Mouse (Mus musculus) forebrain, embryonic 12.5 days (tissue): ENCODE data around the gene Pdzrn4. TPM values are rescaled to one million over a fixed set of nuclear protein-coding genes. Genes with fewer than 3 reads are reported as not detected.

Experiments
- ATAC-seq: fragments of 200-750 bp; cut with Nextera tagmentation; 2 replicates; pipeline ENCODE4 v1.8.0; 2017; ENCODE audit warnings: moderate TSS enrichment; ENCODE audit not compliant: low FRiP score
- H3K27ac ChIP-seq: fragments of 300-500 bp; sonication (generic); 2 replicates; pipeline ENCODE4 v1.5.1; 2016; ENCODE audit warnings: mild to moderate bottlenecking
- H3K27me3 ChIP-seq: fragments of 300-500 bp; sonication (generic); 2 replicates; pipeline ENCODE4 v1.6.1; 2016; ENCODE audit warnings: mild to moderate bottlenecking
- H3K36me3 ChIP-seq: fragments of 300-500 bp; sonication (generic); replicated peaks from 2 replicates; pipeline ENCODE4 v1.6.1; 2016; ENCODE audit warnings: mild to moderate bottlenecking
- H3K4me1 ChIP-seq: fragments of 300-500 bp; sonication (generic); 2 replicates; pipeline ENCODE4 v1.6.1; 2016
- H3K4me2 ChIP-seq: fragments of 300-500 bp; sonication (generic); 2 replicates; pipeline ENCODE4 v1.6.1; 2016; ENCODE audit warnings: mild to moderate bottlenecking, moderate library complexity
- H3K4me3 ChIP-seq: fragments of 300-500 bp; sonication (generic); replicated peaks from 2 replicates; pipeline ENCODE4 v1.5.1; 2016; ENCODE audit warnings: mild to moderate bottlenecking
- H3K9ac ChIP-seq: fragments of 300-500 bp; sonication (generic); 2 replicates; pipeline ENCODE4 v1.6.1; 2016; ENCODE audit warnings: mild to moderate bottlenecking
- H3K9me3 ChIP-seq: fragments of 300-500 bp; sonication (generic); 2 replicates; pipeline ENCODE4 v1.6.1; 2016
- WGBS: fragments of 180-500 bp; shearing (Covaris S2); methylation state at CpG from one replicate; pipeline ENCODE4 v1.1.7; 2016; 5-methylcytosine and 5-hydroxymethylcytosine counted together
- polyA plus RNA-seq: library from polyadenylated mRNA; unstranded; fragments of >200 nt; fragmentation: Nextera tagmentation; extraction: Ambion mirVana; gene quantifications from 2 replicates; pipeline ENCODE4 v1.2.1, GENCODE M21; 2016

Pdzrn4 gene
- polyA plus RNA-seq, 1 experiment from 2014 or later: 6.7 TPM

DNA sequence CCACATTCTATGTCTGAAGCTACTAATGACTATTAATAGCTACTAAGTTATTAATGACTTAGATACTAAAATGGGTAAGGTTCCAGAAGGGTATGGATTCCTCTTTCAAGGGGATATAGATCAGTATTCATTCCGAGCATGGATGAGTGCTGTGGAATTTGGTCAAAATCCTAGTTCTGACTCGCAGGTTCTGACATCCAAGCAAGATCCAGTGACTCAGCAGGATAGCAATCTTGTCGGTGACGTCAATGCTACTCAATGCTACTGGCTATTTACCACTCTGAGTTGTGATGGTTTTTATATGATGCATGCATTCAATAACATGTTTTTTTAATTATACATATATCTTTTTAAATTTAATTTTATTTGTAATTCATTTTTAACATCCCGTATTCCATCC is 279.4 kb downstream of the Pdzrn4 start:
- no peak overlapping the region for H3K4me2 ChIP-seq
- H3K27me3 ChIP-seq: 0 out of 2 replicates have a peak, but pooled peaks cover 3% of the 10 kb centered on the region
- H3K36me3 ChIP-seq: no peaks in the 10 kb centered on the region
- no peaks in the 10 kb centered on the region for H3K4me1 ChIP-seq
- no peak for ATAC-seq
- no peaks in the 10 kb centered on the region for H3K9me3 ChIP-seq
- WGBS: 85% methylated on average over 5 of the region's 5 CpGs
- no peak overlapping the region for H3K4me3 ChIP-seq
- H3K9ac ChIP-seq: no peak overlapping the region
- H3K27ac ChIP-seq: no peak overlapping the region

DNA sequence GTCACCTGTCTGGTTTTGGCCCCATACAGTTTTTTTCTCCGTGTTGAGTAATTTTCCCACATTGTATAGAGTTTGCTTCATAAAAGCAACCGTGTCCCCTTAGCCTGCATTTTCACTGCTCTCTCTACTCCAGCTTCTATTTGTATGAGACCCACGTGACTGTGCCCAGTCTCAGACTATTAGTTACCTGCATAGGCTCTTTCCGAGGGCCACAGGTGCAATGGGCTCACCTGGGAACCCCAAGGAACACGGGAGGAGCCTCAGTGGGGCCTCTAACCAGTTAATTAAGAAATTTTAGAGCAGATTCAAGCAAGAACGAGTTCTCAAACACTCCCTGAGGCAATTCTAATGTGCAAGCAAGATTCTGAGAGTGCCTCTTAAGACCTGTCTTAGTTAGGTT is 281.7 kb downstream of the Pdzrn4 start:
- no peak overlapping the region for H3K27ac ChIP-seq
- no peak overlapping the region for H3K9ac ChIP-seq
- no peaks in the 10 kb centered on the region for H3K4me1 ChIP-seq
- no peaks in the 10 kb centered on the region for H3K36me3 ChIP-seq
- 0 out of 2 replicates have a peak, but pooled peaks cover 3% of the 10 kb centered on the region for H3K27me3 ChIP-seq
- no peaks in the 10 kb centered on the region for H3K9me3 ChIP-seq
- no peak for ATAC-seq
- H3K4me2 ChIP-seq: no peak overlapping the region
- no peak overlapping the region for H3K4me3 ChIP-seq
- WGBS: 75% methylated on average over 6 of the region's 6 CpGs

DNA sequence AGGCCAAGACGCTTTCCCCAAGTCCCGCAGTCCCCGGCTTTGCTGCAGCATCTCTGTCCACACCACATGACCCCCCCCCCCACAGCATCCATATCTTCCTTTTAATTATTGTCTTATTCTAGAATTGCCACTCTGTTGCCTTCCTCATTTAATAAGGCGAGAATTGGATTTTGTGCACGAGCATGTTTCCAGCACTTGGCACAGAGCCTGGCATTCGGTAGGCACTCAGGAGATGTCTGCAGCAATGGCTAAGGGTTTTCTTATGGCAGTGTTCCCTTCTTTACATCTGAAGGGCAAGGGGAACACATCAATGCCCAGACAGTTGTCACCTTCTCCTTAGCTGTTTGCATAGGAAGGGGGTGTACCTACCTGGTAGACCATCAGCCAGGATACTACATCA is 282.9 kb downstream of the Pdzrn4 start:
- Histone ChIP-seq H3K4me3 (no peak overlapping the region), H3K4me2 (no peak overlapping the region), H3K9me3 (no peaks in the 10 kb centered on the region), H3K4me1 (no peaks in the 10 kb centered on the region), H3K9ac (no peak overlapping the region), H3K27me3 (0 out of 2 replicates have a peak, but pooled peaks cover 2% of the 10 kb centered on the region), H3K27ac (no peak overlapping the region), H3K36me3 (no peaks in the 10 kb centered on the region)
- 82% methylated on average over 6 of the region's 6 CpGs for WGBS
- no peak for ATAC-seq

DNA sequence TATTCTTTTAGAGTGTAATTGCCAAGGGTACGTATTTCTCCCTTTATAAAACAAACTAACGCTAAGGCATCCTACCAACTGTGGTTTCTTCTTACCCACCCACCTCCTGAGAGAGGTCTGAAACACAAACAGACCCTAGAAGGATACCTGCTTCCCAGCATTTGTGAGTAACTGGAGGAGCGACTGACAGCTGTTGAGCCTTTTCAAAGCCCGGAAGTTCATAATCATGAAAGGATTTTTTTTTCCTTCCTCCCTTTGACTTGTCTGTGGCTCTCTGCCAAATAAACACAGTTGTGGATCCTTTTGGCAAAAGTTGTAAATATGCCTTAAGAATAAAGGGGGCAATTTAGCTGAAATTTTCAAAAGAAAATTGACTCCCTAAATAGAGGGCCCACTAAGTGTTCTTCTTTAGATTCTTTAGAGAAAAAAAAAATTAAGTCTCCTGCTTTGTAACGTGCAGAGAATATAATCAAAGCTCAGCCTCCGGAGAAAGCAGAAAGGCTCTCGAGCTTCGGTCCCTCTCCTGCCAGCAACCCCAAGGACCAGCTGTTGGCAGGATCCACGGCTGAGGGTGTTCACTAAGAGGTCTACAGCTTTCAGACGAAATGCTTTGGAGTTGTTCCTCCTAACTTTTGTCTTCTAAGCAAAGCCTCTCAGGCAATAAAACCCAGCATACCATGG is 299.7 kb downstream of the Pdzrn4 start:
- 23% methylated on average over 10 of the region's 10 CpGs for WGBS
- Histone ChIP-seq H3K27ac (no peak overlapping the region), H3K4me3 (no peak overlapping the region), H3K27me3 (no peaks in the 10 kb centered on the region), H3K9ac (no peak overlapping the region), H3K36me3 (no peaks in the 10 kb centered on the region), H3K9me3 (no peaks in the 10 kb centered on the region), H3K4me1 (peaks cover 14% of the 10 kb centered on the region), H3K4me2 (no peak overlapping the region)
- no peak for ATAC-seq

DNA sequence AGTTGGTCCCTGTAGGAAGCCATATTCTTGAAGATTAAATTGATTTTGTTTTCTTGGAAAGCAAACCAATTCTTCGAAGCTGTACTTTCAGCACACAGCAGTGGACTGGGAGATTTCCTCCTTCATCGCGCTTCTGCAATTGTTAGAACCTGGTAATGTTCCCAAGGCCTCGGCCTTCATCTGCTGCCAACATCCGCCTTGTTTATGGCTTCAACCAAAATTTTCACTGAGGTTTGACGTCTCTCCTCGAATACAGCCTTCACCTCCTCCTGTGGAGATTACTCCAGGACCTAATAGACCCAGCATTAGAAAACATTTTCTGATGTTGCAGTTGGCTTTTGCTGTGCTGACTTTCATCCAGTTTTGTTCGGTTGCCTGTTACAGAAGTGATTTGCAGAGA is 307.5 kb downstream of the Pdzrn4 start:
- no peaks in the 10 kb centered on the region for H3K36me3 ChIP-seq
- H3K4me3 ChIP-seq: no peak overlapping the region
- peaks cover 4% of the 10 kb centered on the region; the same call in 1 of the 2 replicates for H3K4me1 ChIP-seq
- no peak overlapping the region for H3K27ac ChIP-seq
- no peaks in the 10 kb centered on the region for H3K9me3 ChIP-seq
- no peak overlapping the region for H3K9ac ChIP-seq
- H3K4me2 ChIP-seq: no peak overlapping the region
- WGBS: 47% methylated on average over 8 of the region's 8 CpGs
- no peak for ATAC-seq
- H3K27me3 ChIP-seq: no peaks in the 10 kb centered on the region

DNA sequence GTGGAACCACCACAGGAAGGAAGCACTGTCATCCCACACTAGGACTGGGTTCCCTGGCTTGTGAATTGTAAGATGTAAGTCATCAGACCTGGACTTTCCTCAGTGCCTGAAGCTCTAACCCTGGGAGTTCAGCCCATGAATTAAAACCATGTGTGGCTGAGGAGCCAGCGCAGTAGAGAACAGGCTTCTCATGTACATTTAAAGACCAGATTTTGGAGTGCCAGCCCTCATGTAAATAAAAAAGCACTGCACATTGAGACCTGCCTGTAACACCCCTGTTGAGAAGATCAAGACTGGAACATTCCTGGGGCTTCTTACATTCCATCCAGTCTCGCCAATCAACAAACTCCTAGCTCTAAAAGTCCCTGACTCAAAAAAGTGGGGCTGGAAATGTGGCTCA is 342.0 kb downstream of the Pdzrn4 start:
- H3K9me3 ChIP-seq: no peaks in the 10 kb centered on the region
- ATAC-seq: no peak
- H3K4me3 ChIP-seq: no peak overlapping the region
- H3K4me2 ChIP-seq: no peak overlapping the region
- H3K4me1 ChIP-seq: peaks cover 4% of the 10 kb centered on the region
- H3K27ac ChIP-seq: no peak overlapping the region
- no peak overlapping the region for H3K9ac ChIP-seq
- H3K36me3 ChIP-seq: no peaks in the 10 kb centered on the region
- H3K27me3 ChIP-seq: no peaks in the 10 kb centered on the region
- 82% methylated on average over 2 of the region's 2 CpGs for WGBS

DNA sequence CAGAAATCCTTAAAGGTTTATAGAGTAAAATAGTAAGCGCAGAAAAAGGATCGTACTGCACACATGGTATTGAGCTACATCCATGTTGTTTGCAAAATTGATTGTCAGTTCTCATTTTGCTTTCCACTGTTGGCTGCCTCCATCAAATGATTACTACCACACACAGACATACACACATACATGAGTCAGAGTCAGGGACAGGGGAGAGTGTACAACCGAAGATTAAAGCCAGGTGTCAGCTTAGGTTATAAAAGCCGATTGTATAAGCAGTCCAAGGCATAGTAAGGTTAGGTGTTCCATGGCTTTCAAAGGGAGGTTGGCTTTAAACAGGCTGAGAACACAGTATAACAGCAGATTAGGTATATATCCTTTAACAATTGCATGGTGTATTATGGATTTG is 343.2 kb downstream of the Pdzrn4 start:
- Histone ChIP-seq H3K36me3 (no peaks in the 10 kb centered on the region), H3K4me1 (peaks cover 8% of the 10 kb centered on the region), H3K4me3 (no peak overlapping the region), H3K9me3 (no peaks in the 10 kb centered on the region), H3K9ac (no peak overlapping the region), H3K4me2 (no peak overlapping the region), H3K27ac (no peak overlapping the region), H3K27me3 (no peaks in the 10 kb centered on the region)
- ATAC-seq: no peak
- 92% methylated on average over 4 of the region's 4 CpGs for WGBS

DNA sequence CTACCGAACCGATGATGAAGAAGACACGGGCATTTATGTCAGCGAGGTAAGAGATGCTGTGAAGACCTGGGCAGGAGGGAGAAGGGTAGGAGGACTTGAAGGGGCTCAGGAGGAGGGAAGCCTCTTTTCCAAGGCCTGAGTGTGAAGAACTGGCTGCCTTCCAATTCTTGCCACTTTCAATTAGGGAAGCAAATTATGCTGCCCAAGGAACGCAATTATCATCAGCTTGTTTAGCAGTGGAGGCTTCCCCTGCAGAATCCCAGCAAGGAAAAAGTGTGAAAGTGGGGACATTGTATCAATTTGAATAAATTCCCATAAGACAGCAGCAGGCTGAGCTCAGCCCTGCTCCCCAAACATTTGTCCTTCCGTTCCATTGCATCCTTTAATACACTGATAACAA is 346.9 kb downstream of the Pdzrn4 start:
- H3K27ac ChIP-seq: peak overlapping the region; percentile 73
- no peaks in the 10 kb centered on the region for H3K9me3 ChIP-seq
- no peaks in the 10 kb centered on the region for H3K36me3 ChIP-seq
- H3K4me2 ChIP-seq: no peak overlapping the region
- H3K9ac ChIP-seq: no peak overlapping the region
- H3K4me1 ChIP-seq: peaks cover 8% of the 10 kb centered on the region
- ATAC-seq: peak; percentile 92
- no peak overlapping the region for H3K4me3 ChIP-seq
- no peaks in the 10 kb centered on the region for H3K27me3 ChIP-seq
- WGBS: 35% methylated on average over 6 of the region's 6 CpGs

DNA sequence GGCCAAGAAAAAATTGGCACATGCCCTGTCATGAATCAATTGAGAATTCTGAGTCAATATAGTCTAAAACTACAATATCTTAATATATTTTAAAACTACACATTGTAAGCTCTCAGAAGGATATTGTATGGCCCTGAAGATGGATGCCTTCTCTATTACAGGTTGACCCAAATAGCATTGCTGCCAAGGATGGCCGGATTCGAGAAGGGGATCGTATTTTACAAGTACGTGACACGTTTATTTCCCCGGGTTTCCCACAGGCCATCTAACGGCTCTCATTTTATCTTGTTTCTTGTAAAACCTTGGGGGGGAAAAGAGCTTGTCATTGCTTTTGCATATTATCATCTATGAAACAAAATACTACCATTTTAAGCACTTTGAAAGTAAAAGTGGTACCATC is 349.4 kb downstream of the Pdzrn4 start:
- no peak overlapping the region for H3K4me2 ChIP-seq
- H3K4me3 ChIP-seq: no peak overlapping the region
- no peak overlapping the region for H3K9ac ChIP-seq
- 95% methylated on average over 7 of the region's 7 CpGs for WGBS
- no peak overlapping the region for H3K27ac ChIP-seq
- no peak for ATAC-seq
- no peaks in the 10 kb centered on the region for H3K9me3 ChIP-seq
- peaks cover 8% of the 10 kb centered on the region for H3K4me1 ChIP-seq
- no peaks in the 10 kb centered on the region for H3K36me3 ChIP-seq
- no peaks in the 10 kb centered on the region for H3K27me3 ChIP-seq

DNA sequence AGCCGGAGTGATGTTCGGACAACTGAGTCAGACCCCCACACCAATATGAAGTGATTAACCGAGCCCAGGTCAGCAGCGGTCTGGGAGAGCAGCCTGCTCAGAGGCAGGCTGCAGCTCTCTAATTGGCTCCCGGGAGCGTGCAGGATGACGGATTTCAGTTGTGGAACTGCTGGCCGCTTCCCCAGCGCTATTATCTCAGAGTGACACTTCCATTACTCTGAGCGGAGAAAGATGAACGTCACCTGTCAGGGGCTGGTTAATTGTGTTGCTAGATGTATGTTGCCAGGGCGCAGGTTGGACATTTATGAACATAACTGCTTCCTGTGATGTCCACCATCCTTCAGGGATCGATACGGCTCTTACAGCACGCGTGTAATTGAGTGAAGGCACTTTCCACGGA is 355.5 kb downstream of the Pdzrn4 start:
- no peak overlapping the region for H3K27ac ChIP-seq
- H3K4me1 ChIP-seq: peaks cover 2% of the 10 kb centered on the region
- H3K4me2 ChIP-seq: no peak overlapping the region
- no peak overlapping the region for H3K9ac ChIP-seq
- H3K36me3 ChIP-seq: no peaks in the 10 kb centered on the region
- 82% methylated on average over 17 of the region's 17 CpGs for WGBS
- peak; percentile 33; the same call in 1 of the 2 replicates for ATAC-seq
- no peak overlapping the region for H3K4me3 ChIP-seq
- peaks cover 5% of the 10 kb centered on the region; the same call in 1 of the 2 replicates for H3K27me3 ChIP-seq
- no peaks in the 10 kb centered on the region for H3K9me3 ChIP-seq

DNA sequence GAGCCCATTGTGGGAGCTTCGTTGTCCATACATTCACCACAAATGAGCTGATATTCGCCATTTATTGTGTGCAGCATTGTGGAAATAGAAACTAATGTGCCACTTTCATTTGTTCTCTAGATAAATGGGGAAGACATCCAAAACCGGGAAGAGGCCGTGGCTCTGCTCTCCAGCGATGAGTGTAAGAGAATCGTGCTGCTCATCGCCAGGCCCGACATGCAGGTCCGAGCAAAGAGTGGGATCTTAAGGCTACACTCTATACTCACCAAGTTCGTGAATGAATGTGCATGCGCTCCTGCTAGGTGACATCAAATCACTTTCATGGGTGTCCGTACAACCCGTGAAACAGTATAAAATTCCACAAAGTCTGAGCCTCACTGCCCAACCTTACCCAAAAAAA is 355.9 kb downstream of the Pdzrn4 start:
- H3K27me3 ChIP-seq: peaks cover 5% of the 10 kb centered on the region; the same call in 1 of the 2 replicates
- H3K9ac ChIP-seq: no peak overlapping the region
- H3K36me3 ChIP-seq: no peaks in the 10 kb centered on the region
- H3K4me3 ChIP-seq: no peak overlapping the region
- WGBS: 91% methylated on average over 13 of the region's 13 CpGs
- ATAC-seq: peak; percentile 23; the same call in 1 of the 2 replicates
- no peak overlapping the region for H3K4me2 ChIP-seq
- H3K4me1 ChIP-seq: peaks cover 6% of the 10 kb centered on the region
- no peaks in the 10 kb centered on the region for H3K9me3 ChIP-seq
- no peak overlapping the region for H3K27ac ChIP-seq

DNA sequence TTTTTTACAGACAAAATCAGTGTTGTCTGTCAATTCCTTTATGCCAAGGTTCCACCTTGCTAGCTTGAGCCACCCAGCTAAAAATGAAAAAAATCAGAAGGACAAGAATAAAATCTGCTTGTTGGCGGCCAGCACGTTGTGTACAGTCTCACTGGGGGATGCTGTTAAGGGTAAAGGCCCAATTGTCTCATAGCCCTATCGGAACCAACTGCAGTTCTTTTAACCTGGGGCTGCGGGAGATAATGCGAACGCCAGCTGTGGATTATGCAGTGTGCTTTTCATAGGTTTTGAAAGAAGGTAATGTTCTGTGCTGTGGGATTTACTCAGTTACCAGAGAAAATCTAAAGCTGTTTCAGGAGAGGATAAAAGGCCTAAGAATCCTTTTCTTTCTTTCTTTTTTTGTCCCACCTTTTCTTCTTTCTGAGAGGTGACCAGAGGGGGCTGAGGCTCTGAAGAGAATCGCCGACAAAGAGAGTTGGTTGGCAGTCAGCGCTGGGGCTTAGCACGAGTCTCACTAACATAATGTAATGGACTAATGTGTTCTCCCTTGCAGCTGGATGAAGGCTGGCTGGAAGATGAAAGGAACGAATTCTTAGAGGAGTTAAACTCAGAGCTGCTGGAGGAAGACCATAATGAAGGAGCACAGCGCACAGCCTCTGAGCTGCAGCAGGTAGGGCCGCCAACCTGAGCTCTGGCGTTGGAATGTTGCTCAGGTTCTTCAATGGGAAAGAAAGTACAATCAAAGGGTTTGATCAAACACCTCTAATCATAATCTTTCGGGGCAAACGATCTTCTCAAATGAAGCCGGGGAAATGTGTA is 360.6 kb downstream of the Pdzrn4 start:
- no peak overlapping the region for H3K4me3 ChIP-seq
- H3K9ac ChIP-seq: no peak overlapping the region
- peaks cover 10% of the 10 kb centered on the region for H3K4me1 ChIP-seq
- H3K36me3 ChIP-seq: no peaks in the 10 kb centered on the region
- H3K27ac ChIP-seq: no peak overlapping the region
- H3K4me2 ChIP-seq: no peak overlapping the region
- WGBS: 14% methylated on average over 17 of the region's 17 CpGs
- H3K27me3 ChIP-seq: peaks cover 5% of the 10 kb centered on the region; the same call in 1 of the 2 replicates
- peak; percentile 20; the same call in 1 of the 2 replicates for ATAC-seq
- H3K9me3 ChIP-seq: no peaks in the 10 kb centered on the region
